Mouse (Mus musculus): ENCODE measurements around the gene Mrpl4.

- TF ChIP-seq CTCF (conservative IDR thresholded peaks at IDR 0.05 in 1 of 2, IDR thresholded peaks at IDR 0.05 in 1 of 2; ENCODE audit: low read depth in 2 of 2, low read length in 2 of 2) (no peak), UBTF (IDR thresholded peaks at IDR 0.05; ENCODE audit: low read depth, low read length) (no peak), RAD21 (IDR thresholded peaks at IDR 0.05; ENCODE audit: low read depth, low read length) (no peak), ZC3H11A (IDR thresholded peaks at IDR 0.05; ENCODE audit: low read depth, low read length) (no peak), MXI1 (IDR thresholded peaks at IDR 0.05; ENCODE audit: low read depth, low read length) (no peak; the same call in none of the 2 replicates), HCFC1 (IDR thresholded peaks at IDR 0.05; ENCODE audit: low read depth, low read length) (no peak), RCOR1 (conservative IDR thresholded peaks at IDR 0.05; ENCODE audit: low read depth, low read length) (no peak), USF2 (conservative IDR thresholded peaks at IDR 0.05; ENCODE audit: low read depth, low read length) (no peak), ETS1 (conservative IDR thresholded peaks at IDR 0.05; ENCODE audit: low read depth, low read length) (peak; percentile 68), POLR2A (IDR thresholded peaks at IDR 0.05; ENCODE audit: low read depth, low read length) (peak; percentile 56; the same call in 1 of the 2 replicates)
Measured at GRCm38 (mm10) chr9:21031251-21031895, 28.8 kb downstream of the Mrpl4 start.
